Mouse (Mus musculus): Measurements from ENCODE around the gene Ankrd55. TPM values are rescaled to one million over a fixed set of nuclear protein-coding genes. Genes with fewer than 3 reads are reported as not detected.
A peak's percentile ranks its signal among the peaks of the same experiment; 100 is the strongest.

Ankrd55 gene
- polyA plus RNA-seq, 1 experiment = 0.74 TPM

DNA sequence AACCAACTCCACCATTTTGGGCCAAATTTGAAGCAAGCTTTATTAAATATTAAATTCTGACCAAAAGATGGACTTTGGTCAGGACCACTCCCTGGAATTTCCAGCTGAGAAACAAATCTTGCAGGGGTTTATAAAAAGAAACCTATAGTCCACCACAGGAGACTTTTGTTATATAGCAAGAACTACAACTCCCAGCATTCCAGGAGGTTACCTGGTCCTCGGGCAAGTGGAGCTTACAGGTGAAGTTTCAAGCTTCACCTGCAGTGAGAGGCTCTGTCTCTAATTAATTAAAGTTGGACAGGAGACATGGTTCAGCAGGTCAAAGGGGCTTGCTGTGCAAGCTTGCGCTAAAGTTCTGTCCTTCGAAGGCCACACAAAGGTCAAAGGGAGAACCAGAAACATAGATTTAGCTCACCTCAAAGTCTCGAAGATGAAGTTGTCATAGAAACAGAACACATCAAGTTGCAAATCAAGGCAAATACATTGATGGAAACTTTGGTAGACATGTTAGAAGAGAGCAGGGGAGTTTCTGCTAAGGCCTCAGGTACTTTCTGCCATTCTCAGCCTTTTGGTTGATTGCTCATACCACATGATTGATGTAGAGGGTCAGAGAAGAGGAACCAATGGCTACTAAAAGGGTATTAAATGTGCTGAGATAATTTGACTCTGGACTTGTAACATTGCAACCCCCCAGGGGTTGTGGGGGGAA, 78.2 kb downstream of the Ankrd55 start:
- DNase-seq (ENCODE audit: low read depth in 1 of 2, low spot score in 2 of 2) = no peak
- peaks cover 3% of the 10 kb centered on the region; the same call in 1 of the 2 replicates for H3K4me1 ChIP-seq (ENCODE audit: control insufficient read depth, insufficient read depth, insufficient read length)
- no peaks in the 10 kb centered on the region for H3K27me3 ChIP-seq (ENCODE audit: control insufficient read depth, insufficient read depth, low read length)
- TF ChIP-seq CTCF (IDR thresholded peaks at IDR 0.05; ENCODE audit: extremely low read depth, insufficient read depth, insufficient read length, insufficient replicate concordance) (no peak), POLR2A (IDR thresholded peaks at IDR 0.05; ENCODE audit: low read depth, low read length) (no peak)
- H3K27ac ChIP-seq (ENCODE audit: insufficient read depth, low read length) = no peak overlapping the region
- 77% methylated on average over 4 of the region's 4 CpGs for WGBS
- no peaks in the 10 kb centered on the region for H3K36me3 ChIP-seq (ENCODE audit: control insufficient read depth, insufficient read depth, low read length)
- H3K4me3 ChIP-seq (ENCODE audit: extremely low read depth, insufficient read depth, insufficient read length) = no peak overlapping the region

DNA sequence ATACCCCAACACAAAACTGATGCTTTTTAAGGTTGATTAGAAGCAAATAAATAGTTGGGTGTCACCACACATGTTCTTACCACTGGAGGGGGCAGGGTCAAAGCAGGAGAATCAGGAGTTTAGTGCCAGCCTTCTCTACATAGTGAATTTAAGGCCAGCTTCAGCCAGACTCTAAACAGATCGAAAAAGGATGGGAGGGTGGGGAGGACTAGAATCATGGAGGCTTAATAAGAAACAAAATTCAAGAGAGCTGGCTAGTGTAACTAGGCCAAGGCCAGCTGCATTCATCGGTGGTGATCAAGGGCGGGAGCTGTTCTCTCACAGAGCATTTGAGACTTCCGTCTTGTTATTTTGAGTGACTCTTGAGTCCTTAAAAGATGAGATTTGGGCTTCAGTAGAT, 83.5 kb downstream of the Ankrd55 start:
- H3K4me3 ChIP-seq (ENCODE audit: extremely low read depth, insufficient read depth, insufficient read length) = no peak overlapping the region
- no peaks in the 10 kb centered on the region for H3K27me3 ChIP-seq (ENCODE audit: control insufficient read depth, insufficient read depth, low read length)
- TF ChIP-seq CTCF (IDR thresholded peaks at IDR 0.05; ENCODE audit: extremely low read depth, insufficient read depth, insufficient read length, insufficient replicate concordance) = no peak
- no peaks in the 10 kb centered on the region for H3K36me3 ChIP-seq (ENCODE audit: control insufficient read depth, insufficient read depth, low read length)
- no peak for DNase-seq (ENCODE audit: low read depth in 1 of 2, low spot score in 2 of 2)
- H3K4me1 ChIP-seq (ENCODE audit: control insufficient read depth, insufficient read depth, insufficient read length) = no peaks in the 10 kb centered on the region; the same call in none of the 2 replicates
- no peak overlapping the region for H3K27ac ChIP-seq (ENCODE audit: insufficient read depth, low read length)
- 92% methylated on average over 4 of the region's 4 CpGs for WGBS

DNA sequence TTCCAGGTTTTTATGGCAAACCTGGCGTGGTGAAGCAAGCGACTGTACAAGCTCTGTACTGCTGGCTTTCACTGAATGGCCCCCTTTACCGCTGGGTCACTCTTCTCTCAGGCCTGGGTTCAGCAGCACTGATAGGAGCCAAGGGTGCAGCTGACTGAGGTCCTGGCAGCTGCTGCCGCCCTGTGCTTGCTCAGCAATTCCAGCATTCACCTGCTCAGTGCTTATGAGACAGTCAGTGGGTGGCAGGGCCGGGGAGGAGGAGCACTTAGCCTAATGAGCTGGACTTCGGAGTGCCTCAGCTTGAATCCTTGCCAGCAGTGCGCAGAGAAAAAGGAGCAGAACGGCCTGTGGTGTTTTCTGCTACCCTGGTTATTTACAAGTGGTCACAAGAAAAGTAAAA, 87.5 kb downstream of the Ankrd55 start:
- no peaks in the 10 kb centered on the region for H3K27me3 ChIP-seq (ENCODE audit: control insufficient read depth, insufficient read depth, low read length)
- 82% methylated on average over 8 of the region's 8 CpGs for WGBS
- H3K36me3 ChIP-seq (ENCODE audit: control insufficient read depth, insufficient read depth, low read length) = no peaks in the 10 kb centered on the region
- no peak overlapping the region for H3K27ac ChIP-seq (ENCODE audit: insufficient read depth, low read length)
- H3K4me1 ChIP-seq (ENCODE audit: control insufficient read depth, insufficient read depth, insufficient read length) = peaks cover 5% of the 10 kb centered on the region
- no peak overlapping the region for H3K4me3 ChIP-seq (ENCODE audit: extremely low read depth, insufficient read depth, insufficient read length)
- no peak for TF ChIP-seq CTCF (IDR thresholded peaks at IDR 0.05; ENCODE audit: extremely low read depth, insufficient read depth, insufficient read length, insufficient replicate concordance)
- DNase-seq (ENCODE audit: low read depth in 1 of 2, low spot score in 2 of 2) = no peak

DNA sequence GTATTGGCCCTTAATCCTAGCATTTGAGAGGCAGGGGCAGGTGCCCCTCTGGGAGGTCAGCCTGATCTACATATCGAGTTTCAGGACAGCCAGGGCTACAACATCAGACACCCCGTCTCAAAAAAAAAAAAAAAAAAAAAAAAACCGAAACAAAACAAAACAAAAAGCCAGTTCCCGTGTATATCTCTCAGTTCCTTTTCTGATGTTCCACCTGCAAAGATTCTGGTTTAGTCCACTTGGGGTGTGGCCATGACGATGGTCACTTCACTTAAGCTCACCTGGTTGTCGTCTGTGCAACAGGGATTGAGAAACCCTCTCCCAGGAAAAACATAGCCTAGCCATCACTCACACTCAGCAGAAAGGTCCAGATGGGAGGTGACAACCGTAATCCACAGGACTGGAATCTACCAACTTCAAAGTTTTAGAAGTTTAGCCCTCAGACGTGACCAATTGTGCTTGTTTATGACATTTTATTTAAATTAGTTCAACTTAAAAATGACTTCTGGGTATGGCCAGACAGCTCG, 90.6 kb downstream of the Ankrd55 start:
- Histone ChIP-seq H3K27ac (ENCODE audit: insufficient read depth, low read length) (peak overlapping the region; percentile 55; the same call in 1 of the 2 replicates), H3K4me3 (ENCODE audit: extremely low read depth, insufficient read depth, insufficient read length) (peak overlapping the region; percentile 23; the same call in 1 of the 2 replicates), H3K36me3 (ENCODE audit: control insufficient read depth, insufficient read depth, low read length) (no peaks in the 10 kb centered on the region), H3K27me3 (ENCODE audit: control insufficient read depth, insufficient read depth, low read length) (no peaks in the 10 kb centered on the region), H3K4me1 (ENCODE audit: control insufficient read depth, insufficient read depth, insufficient read length) (peaks cover 7% of the 10 kb centered on the region; the same call in 1 of the 2 replicates)
- WGBS = 54% methylated on average over 9 of the region's 9 CpGs
- no peak for DNase-seq (ENCODE audit: low read depth in 1 of 2, low spot score in 2 of 2)
- TF ChIP-seq CTCF (IDR thresholded peaks at IDR 0.05; ENCODE audit: extremely low read depth, insufficient read depth, insufficient read length, insufficient replicate concordance) = no peak
- TF ChIP-seq POLR2A (IDR thresholded peaks at IDR 0.05; ENCODE audit: low read depth, low read length) = no peak

DNA sequence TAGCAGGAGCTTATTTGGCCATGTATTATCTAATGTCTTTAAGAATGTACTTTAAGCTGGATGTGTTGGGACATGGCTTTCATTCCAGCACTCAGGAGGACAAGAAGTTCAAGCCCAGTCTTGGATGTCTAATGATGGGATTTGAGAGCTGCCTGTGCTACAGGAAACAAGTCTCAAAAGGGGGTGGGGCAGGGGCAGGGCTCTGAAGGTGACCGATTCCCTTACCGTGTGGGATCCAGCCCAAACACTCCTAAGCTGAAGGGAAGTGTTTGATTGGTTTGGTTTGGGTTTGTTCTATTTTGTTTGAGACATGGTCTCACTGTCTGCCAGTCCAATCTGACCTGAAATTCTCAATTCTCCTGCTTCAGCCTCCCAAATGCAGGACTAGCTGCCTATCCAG, 93.2 kb downstream of the Ankrd55 start:
- Histone ChIP-seq H3K36me3 (ENCODE audit: control insufficient read depth, insufficient read depth, low read length) (no peaks in the 10 kb centered on the region), H3K27me3 (ENCODE audit: control insufficient read depth, insufficient read depth, low read length) (no peaks in the 10 kb centered on the region), H3K4me3 (ENCODE audit: extremely low read depth, insufficient read depth, insufficient read length) (no peak overlapping the region), H3K27ac (ENCODE audit: insufficient read depth, low read length) (no peak overlapping the region), H3K4me1 (ENCODE audit: control insufficient read depth, insufficient read depth, insufficient read length) (peaks cover 9% of the 10 kb centered on the region; the same call in 1 of the 2 replicates)
- DNase-seq (ENCODE audit: low read depth in 1 of 2, low spot score in 2 of 2) = no peak
- TF ChIP-seq POLR2A (IDR thresholded peaks at IDR 0.05; ENCODE audit: low read depth, low read length) (no peak), CTCF (IDR thresholded peaks at IDR 0.05; ENCODE audit: extremely low read depth, insufficient read depth, insufficient read length, insufficient replicate concordance) (no peak)
- 87% methylated on average over 2 of the region's 2 CpGs for WGBS

DNA sequence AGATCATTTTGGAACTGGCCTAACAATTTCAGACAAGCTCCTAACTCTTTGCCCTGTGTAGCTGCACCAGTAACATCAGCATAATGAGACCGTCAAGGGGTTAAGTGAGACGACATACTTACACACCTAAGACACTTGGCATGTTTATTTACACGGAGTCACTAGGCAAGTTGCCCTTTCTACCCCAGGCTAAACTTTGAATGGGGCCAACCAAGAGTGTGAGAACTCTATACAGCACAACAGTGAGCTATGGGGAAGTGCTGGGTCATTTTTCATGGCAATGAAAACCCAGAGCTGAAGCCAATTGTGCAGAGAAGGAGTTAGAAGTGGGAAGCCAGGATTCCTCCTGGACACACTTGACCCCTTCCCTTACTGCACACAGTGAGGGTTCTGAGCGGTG, 94.2 kb downstream of the Ankrd55 start:
- no peak overlapping the region for H3K27ac ChIP-seq (ENCODE audit: insufficient read depth, low read length)
- H3K4me1 ChIP-seq (ENCODE audit: control insufficient read depth, insufficient read depth, insufficient read length) = peaks cover 11% of the 10 kb centered on the region; the same call in 1 of the 2 replicates
- H3K27me3 ChIP-seq (ENCODE audit: control insufficient read depth, insufficient read depth, low read length) = no peaks in the 10 kb centered on the region
- DNase-seq (ENCODE audit: low read depth in 1 of 2, low spot score in 2 of 2) = no peak
- no peak overlapping the region for H3K4me3 ChIP-seq (ENCODE audit: extremely low read depth, insufficient read depth, insufficient read length)
- WGBS = 75% methylated on average over 4 of the region's 4 CpGs
- H3K36me3 ChIP-seq (ENCODE audit: control insufficient read depth, insufficient read depth, low read length) = no peaks in the 10 kb centered on the region
- TF ChIP-seq CTCF (IDR thresholded peaks at IDR 0.05; ENCODE audit: extremely low read depth, insufficient read depth, insufficient read length, insufficient replicate concordance) = no peak

DNA sequence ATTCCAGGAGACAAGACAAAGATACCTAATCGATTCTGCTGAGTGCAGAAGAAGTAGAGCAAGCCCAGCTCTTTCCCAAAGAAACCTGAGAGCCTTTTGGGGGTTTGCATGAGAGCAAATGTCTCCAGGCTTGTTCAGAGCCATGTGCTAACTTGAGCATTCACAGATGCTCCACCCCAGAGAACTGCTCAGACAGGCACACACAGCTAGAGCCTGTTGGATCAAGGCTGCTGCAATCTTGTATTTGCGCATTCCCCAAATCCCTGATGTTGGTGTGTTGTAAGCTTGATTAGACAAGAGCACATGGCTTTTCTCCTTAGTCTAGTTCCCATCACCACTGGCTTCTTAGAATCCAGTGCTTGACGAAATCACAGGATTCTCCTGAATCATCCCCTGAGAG, 94.7 kb downstream of the Ankrd55 start:
- Histone ChIP-seq H3K4me3 (ENCODE audit: extremely low read depth, insufficient read depth, insufficient read length) (no peak overlapping the region), H3K4me1 (ENCODE audit: control insufficient read depth, insufficient read depth, insufficient read length) (peaks cover 14% of the 10 kb centered on the region; the same call in 1 of the 2 replicates), H3K27ac (ENCODE audit: insufficient read depth, low read length) (no peak overlapping the region), H3K36me3 (ENCODE audit: control insufficient read depth, insufficient read depth, low read length) (no peaks in the 10 kb centered on the region), H3K27me3 (ENCODE audit: control insufficient read depth, insufficient read depth, low read length) (no peaks in the 10 kb centered on the region)
- no peak for TF ChIP-seq CTCF (IDR thresholded peaks at IDR 0.05; ENCODE audit: extremely low read depth, insufficient read depth, insufficient read length, insufficient replicate concordance)
- no peak for TF ChIP-seq POLR2A (IDR thresholded peaks at IDR 0.05; ENCODE audit: low read depth, low read length)
- DNase-seq (ENCODE audit: low read depth in 1 of 2, low spot score in 2 of 2) = no peak
- 81% methylated on average over 3 of the region's 3 CpGs for WGBS

Data from spleen, adult 2 months (tissue).